ENCODE assay signal across 8 mouse cellular contexts in the genomic region with DNA sequence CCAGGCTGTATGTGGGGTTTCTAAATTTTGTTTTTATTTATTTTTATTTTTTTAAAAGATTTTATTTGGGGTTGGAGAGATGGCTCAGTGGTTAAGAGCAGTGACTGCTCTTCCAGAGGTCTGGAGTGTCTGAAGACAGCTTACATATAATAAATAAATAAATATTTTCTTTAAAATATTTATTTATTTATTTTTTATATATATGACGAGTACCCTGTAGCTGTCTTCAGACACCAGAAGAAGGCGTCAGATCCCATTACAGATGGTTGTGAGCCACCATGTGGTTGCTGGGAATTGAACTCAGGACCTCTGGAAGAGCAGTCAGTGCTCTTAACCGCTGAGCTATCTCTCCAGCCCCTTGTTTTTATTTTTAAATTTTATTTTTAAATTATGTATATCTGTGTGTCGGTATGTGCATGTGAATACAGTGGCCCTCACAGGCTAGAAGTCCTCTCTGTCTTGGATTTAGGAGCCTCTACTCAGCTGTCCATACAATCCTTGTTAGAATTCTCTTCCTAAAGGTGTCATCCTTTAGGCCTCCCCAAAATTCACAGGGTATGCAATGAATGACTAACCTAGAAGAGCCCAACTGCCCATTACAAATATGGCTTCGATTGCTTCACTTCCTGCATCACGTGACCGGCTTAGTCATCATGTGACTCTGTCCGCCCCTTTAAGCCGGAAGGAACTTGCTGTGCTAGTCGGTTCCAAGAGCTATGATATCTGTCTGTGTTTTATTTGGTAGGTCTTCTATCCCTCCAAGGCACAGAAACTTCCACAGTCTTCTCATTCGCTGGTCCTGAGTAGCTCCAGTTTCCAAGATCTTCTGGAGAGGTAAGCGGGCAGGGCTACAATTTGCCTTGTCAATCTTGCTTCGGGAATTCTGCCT. TPM values are rescaled to one million over a fixed set of nuclear protein-coding genes. Genes with fewer than 3 reads are reported as not detected.
DNase-seq lines count a peak whose midpoint lies in the region; ATAC-seq lines count a peak whose summit lies in the region.

A gene (plus strand): TSS at position 676 of the 889 bp plus-strand sequence.

- H3K9me3 ChIP-seq in heart, embryonic 14.5 days (ENCODE audit: control insufficient read depth, low read length): no peaks in the 10 kb centered on the region
- no peaks in the 10 kb centered on the region for H3K9me3 ChIP-seq in liver, embryonic 13.5 days (replicated peaks)
- no peaks in the 10 kb centered on the region for H3K9me3 ChIP-seq in stomach, embryonic 16.5 days (replicated peaks; ENCODE audit: control insufficient read depth, low read length)

- peak; percentile 97 for ATAC-seq in CD4-positive, CD25-positive, alpha-beta regulatory T cell, adult 4 months
- ATAC-seq in heart, embryonic 14.5 days (ENCODE audit: insufficient number of reproducible peaks, insufficient read depth, low FRiP score, low read depth): peak; percentile 79
- ATAC-seq in liver, embryonic 13.5 days (ENCODE audit: low read depth): peak; percentile 81
- ATAC-seq in stomach, embryonic 16.5 days (ENCODE audit: insufficient read depth, low FRiP score): peak; percentile 90

- 23% methylated on average over 13 of the region's 13 CpGs for WGBS in heart, embryonic 14.5 days
- 20% methylated on average over 13 of the region's 13 CpGs for WGBS in liver, embryonic 13.5 days (ENCODE audit: insufficient replicate concordance)
- 23% methylated on average over 13 of the region's 13 CpGs for WGBS in stomach, embryonic 16.5 days

- H3K36me3 ChIP-seq in heart, embryonic 14.5 days (ENCODE audit: control insufficient read depth, insufficient read depth, low read length): peaks cover 36% of the 10 kb centered on the region
- peaks cover 28% of the 10 kb centered on the region for H3K36me3 ChIP-seq in liver, embryonic 13.5 days
- H3K36me3 ChIP-seq in stomach, embryonic 16.5 days (ENCODE audit: control insufficient read depth, insufficient read depth, low read length): 0 out of 2 replicates have a peak, but pooled peaks cover 3% of the 10 kb centered on the region

- peak; percentile 88 for DNase-seq in fat pad, adult 2 months (ENCODE audit: extremely low read depth, low read depth, low spot score)
- peak; percentile 89 for DNase-seq in kidney, postnatal 14 days
- peak; percentile 79 for DNase-seq in liver, embryonic 13.5 days
- peak; percentile 86 for DNase-seq in neural tube, embryonic 10.5 days (ENCODE audit: extremely low spot score, low spot score)

- H3K4me2 ChIP-seq in heart, embryonic 14.5 days (ENCODE audit: low read length): peak within 1 kb of the TSS; percentile 74
- peak within 1 kb of the TSS; percentile 81 for H3K4me2 ChIP-seq in liver, embryonic 13.5 days
- peak within 1 kb of the TSS; percentile 71 for H3K4me2 ChIP-seq in stomach, embryonic 16.5 days (ENCODE audit: low read depth, low read length)

- H3K4me1 ChIP-seq in brown adipose tissue, adult 24 weeks (ENCODE audit: control insufficient read depth, insufficient read depth, insufficient read length, low read length): peaks cover 3% of the 10 kb centered on the region; the same call in 1 of the 2 replicates
- peaks cover 4% of the 10 kb centered on the region in 2 experiments; a peak in 3 of 4 replicates for H3K4me1 ChIP-seq in heart, embryonic 14.5 days (ENCODE audit: control insufficient read depth in 2 of 2, insufficient read depth in 2 of 2, low read length in 2 of 2)
- peaks cover 12% of the 10 kb centered on the region for H3K4me1 ChIP-seq in liver, embryonic 13.5 days (replicated peaks)
- H3K4me1 ChIP-seq in stomach, embryonic 16.5 days (ENCODE audit: control insufficient read depth, insufficient read depth, low read length): peaks cover 4% of the 10 kb centered on the region; the same call in 1 of the 2 replicates

- peak within 1 kb of the TSS; percentile 36; the same call in 1 of the 2 replicates for H3K27ac ChIP-seq in brown adipose tissue, adult 24 weeks (replicated peaks; ENCODE audit: low read depth, low read length)
- peak within 1 kb of the TSS in 1 of 2 experiments; percentile 29; a peak in 2 of 4 replicates for H3K27ac ChIP-seq in heart, embryonic 14.5 days (replicated peaks in 1 of 2; ENCODE audit: control insufficient read depth in 1 of 2, insufficient read depth in 1 of 2, low read depth in 2 of 2, low read length in 2 of 2)
- peak within 1 kb of the TSS; percentile 60 for H3K27ac ChIP-seq in liver, embryonic 13.5 days
- peak within 1 kb of the TSS; percentile 43; the same call in 1 of the 2 replicates for H3K27ac ChIP-seq in stomach, embryonic 16.5 days (ENCODE audit: low read length)

- peak within 1 kb of the TSS; percentile 69 for H3K4me3 ChIP-seq in brown adipose tissue, adult 24 weeks (ENCODE audit: insufficient read depth, low read depth, low read length)
- peak within 1 kb of the TSS; percentile 58 to 61 for H3K4me3 ChIP-seq in heart, embryonic 14.5 days (ENCODE audit: control insufficient read depth in 1 of 2, insufficient read depth in 1 of 2, low read depth in 1 of 2, low read length in 2 of 2)
- H3K4me3 ChIP-seq in liver, embryonic 13.5 days (replicated peaks): peak within 1 kb of the TSS; percentile 69
- peak within 1 kb of the TSS; percentile 65 for H3K4me3 ChIP-seq in stomach, embryonic 16.5 days (replicated peaks; ENCODE audit: low read length)

- no peaks in the 10 kb centered on the region for H3K27me3 ChIP-seq in heart, embryonic 14.5 days (ENCODE audit: control insufficient read depth, insufficient read depth, low read length)
- H3K27me3 ChIP-seq in liver, embryonic 13.5 days: 0 out of 2 replicates have a peak, but pooled peaks cover 6% of the 10 kb centered on the region
- H3K27me3 ChIP-seq in stomach, embryonic 16.5 days (ENCODE audit: control insufficient read depth, insufficient read depth, low read length): no peaks in the 10 kb centered on the region

- H3K9ac ChIP-seq in heart, embryonic 14.5 days (ENCODE audit: low read length): peak within 1 kb of the TSS; percentile 69
- H3K9ac ChIP-seq in liver, embryonic 13.5 days: peak within 1 kb of the TSS; percentile 75
- H3K9ac ChIP-seq in stomach, embryonic 16.5 days (ENCODE audit: low read length): peak within 1 kb of the TSS; percentile 71

RNA-seq across cellular contexts. Expression of the gene that starts here (rescaled TPM):
- 100 to 1,000 TPM in 1 of 2 experiments, 10 to 100 TPM in 1; 81.2 to 128 TPM for polyA plus RNA-seq in CD4-positive, CD25-positive, alpha-beta regulatory T cell, adult 4 months (2017; shearing (Covaris generic))
- polyA plus RNA-seq in brown adipose tissue, adult 24 weeks (2012; ENCODE audit: insufficient read depth, insufficient read length, missing spikeins): 18.2 and 25.1 TPM in 2 replicates
- polyA plus RNA-seq in heart, embryonic 14.5 days (2014; fragmentation: Nextera tagmentation; extraction: Ambion mirVana): 33.5 and 34.0 TPM in 2 replicates
- 21.7 and 23.7 TPM in 2 replicates for polyA plus RNA-seq in liver, embryonic 13.5 days (2015; fragmentation: Nextera tagmentation; extraction: Ambion mirVana)
- polyA plus RNA-seq in stomach, embryonic 16.5 days (2015; fragmentation: Nextera tagmentation; extraction: Ambion mirVana): 55.4 and 63.9 TPM in 2 replicates
